Mouse (Mus musculus) kidney, adult 2 months (tissue): Measurements from ENCODE around the gene Frmd4a. TPM values are rescaled to one million over a fixed set of nuclear protein-coding genes. Genes with fewer than 3 reads are reported as not detected.

Experiments
- DNase-seq: peaks from one replicate; pipeline ENCODE4 v3.0.0; 2021
- H3K27ac ChIP-seq: fragments of 200-500 bp; 2 replicates; pipeline ENCODE4 v1.5.1; 2012; ENCODE audit warnings: low read depth, low read length, control low read depth, inconsistent platforms; ENCODE audit not compliant: insufficient read depth
- H3K27me3 ChIP-seq: fragments of 200-500 bp; replicated peaks from 2 replicates; pipeline ENCODE4 v1.6.1; 2012; ENCODE audit warnings: mild to moderate bottlenecking, moderate library complexity, low read length, inconsistent platforms; ENCODE audit not compliant: control insufficient read depth, insufficient read depth
- H3K36me3 ChIP-seq: fragments of 200-500 bp; 2 replicates; pipeline ENCODE4 v1.6.1; 2012; ENCODE audit warnings: mild to moderate bottlenecking, moderate library complexity, low read length, inconsistent platforms; ENCODE audit not compliant: control insufficient read depth, insufficient read depth
- H3K4me1 ChIP-seq: fragments of 200-500 bp; 2 replicates; pipeline ENCODE4 v1.6.1; 2011; ENCODE audit warnings: low read length; ENCODE audit not compliant: control insufficient read depth, insufficient read depth
- H3K4me3 ChIP-seq: fragments of 200-500 bp; 2 replicates; pipeline ENCODE4 v1.5.1; 2011; ENCODE audit warnings: mild to moderate bottlenecking, low read depth, low read length, control low read depth; ENCODE audit not compliant: insufficient read depth
- CTCF ChIP-seq: fragments of 200-500 bp; conservative IDR thresholded peaks from 2 replicates; pipeline ENCODE4 v1.5.1; 2011; ENCODE audit warnings: low read depth, mild to moderate bottlenecking, control low read depth, low read length, moderate library complexity, mixed read lengths; ENCODE audit not compliant: insufficient read depth, insufficient read length
- POLR2A ChIP-seq: fragments of 200-500 bp; IDR thresholded peaks from one replicate; pipeline ENCODE4 v1.6.1; 2011; ENCODE audit warnings: low read depth, low read length, control low read depth
- WGBS: fragments of 180-500 bp; shearing (Covaris S2); methylation state at CpG from one replicate; pipeline ENCODE4 v1.1.7; 2018; 5-methylcytosine and 5-hydroxymethylcytosine counted together
- polyA plus RNA-seq: library from polyadenylated mRNA; depleted of rRNA; stranded (reverse); fragments of >200 nt; gene quantifications from 2 replicates; pipeline ENCODE4 v1.2.3, GENCODE M21; 2012

The Frmd4a gene
- polyA plus RNA-seq, 1 experiment = 5.8 TPM

GRCm38 (mm10) chr2:4473866-4474538 is 456.5 kb downstream of the Frmd4a start:
- Histone ChIP-seq H3K4me1 (peaks cover 3% of the 10 kb centered on the region; the same call in 1 of the 2 replicates), H3K4me3 (no peak overlapping the region), H3K36me3 (no peaks in the 10 kb centered on the region), H3K27me3 (no peaks in the 10 kb centered on the region), H3K27ac (0 out of 2 replicates have a peak overlapping the region, but pooled peaks have one; percentile 55)
- no peak for DNase-seq
- TF ChIP-seq POLR2A (no peak), CTCF (no peak)
- WGBS = 54% methylated on average over 8 of the region's 8 CpGs

GRCm38 (mm10) chr2:4474539-4474937 is 457.0 kb downstream of the Frmd4a start:
- no peak for TF ChIP-seq POLR2A
- no peak for TF ChIP-seq CTCF

GRCm38 (mm10) chr2:4475991-4476390 is 458.5 kb downstream of the Frmd4a start:
- Histone ChIP-seq H3K4me3 (no peak overlapping the region), H3K27me3 (no peaks in the 10 kb centered on the region), H3K36me3 (no peaks in the 10 kb centered on the region), H3K4me1 (peaks cover 3% of the 10 kb centered on the region; the same call in 1 of the 2 replicates), H3K27ac (no peak overlapping the region)
- TF ChIP-seq CTCF = no peak
- TF ChIP-seq POLR2A = no peak
- 78% methylated on average over 4 of the region's 4 CpGs for WGBS
- no peak for DNase-seq

More at GRCm38 (mm10) chr2:4474539-4474937, 457.0 kb downstream of the Frmd4a start:
- H3K4me1 ChIP-seq = peaks cover 3% of the 10 kb centered on the region; the same call in 1 of the 2 replicates
- peak; percentile 32 for DNase-seq
- H3K27me3 ChIP-seq = no peaks in the 10 kb centered on the region
- no peak overlapping the region for H3K4me3 ChIP-seq
- 0 out of 2 replicates have a peak overlapping the region, but pooled peaks have one; percentile 55 for H3K27ac ChIP-seq
- no peaks in the 10 kb centered on the region for H3K36me3 ChIP-seq

- Histone ChIP-seq H3K27ac (no peak overlapping the region), H3K4me1 (peaks cover 3% of the 10 kb centered on the region; the same call in 1 of the 2 replicates), H3K36me3 (no peaks in the 10 kb centered on the region), H3K4me3 (no peak overlapping the region), H3K27me3 (no peaks in the 10 kb centered on the region)
- no peak for TF ChIP-seq POLR2A
- no peak for TF ChIP-seq CTCF
- WGBS = 81% methylated on average over 5 of the region's 5 CpGs
- no peak for DNase-seq
Observed at GRCm38 (mm10) chr2:4476608-4477007, 459.1 kb downstream of the Frmd4a start.

GRCm38 (mm10) chr2:4477311-4477710 is 459.8 kb downstream of the Frmd4a start:
- no peak for TF ChIP-seq CTCF
- TF ChIP-seq POLR2A = no peak
- Histone ChIP-seq H3K27ac (no peak overlapping the region), H3K27me3 (no peaks in the 10 kb centered on the region), H3K4me3 (no peak overlapping the region), H3K36me3 (no peaks in the 10 kb centered on the region), H3K4me1 (peaks cover 3% of the 10 kb centered on the region; the same call in 1 of the 2 replicates)
- 70% methylated on average over 5 of the region's 5 CpGs for WGBS
- DNase-seq = no peak

GRCm38 (mm10) chr2:4480180-4480579 is 462.7 kb downstream of the Frmd4a start:
- Histone ChIP-seq H3K27ac (no peak overlapping the region), H3K36me3 (no peaks in the 10 kb centered on the region), H3K4me1 (no peaks in the 10 kb centered on the region), H3K27me3 (no peaks in the 10 kb centered on the region), H3K4me3 (no peak overlapping the region)
- 79% methylated on average over 5 of the region's 5 CpGs for WGBS
- DNase-seq = no peak
- TF ChIP-seq POLR2A (no peak), CTCF (no peak)

GRCm38 (mm10) chr2:4481154-4481553 is 463.6 kb downstream of the Frmd4a start:
- Histone ChIP-seq H3K27me3 (no peaks in the 10 kb centered on the region), H3K4me1 (no peaks in the 10 kb centered on the region), H3K36me3 (no peaks in the 10 kb centered on the region), H3K4me3 (no peak overlapping the region), H3K27ac (no peak overlapping the region)
- TF ChIP-seq POLR2A (no peak), CTCF (no peak)
- WGBS = 57% methylated on average over 11 of the region's 11 CpGs
- DNase-seq = no peak

GRCm38 (mm10) chr2:4486185-4486584 is 468.7 kb downstream of the Frmd4a start:
- Histone ChIP-seq H3K27me3 (no peaks in the 10 kb centered on the region), H3K27ac (no peak overlapping the region), H3K4me1 (no peaks in the 10 kb centered on the region), H3K36me3 (no peaks in the 10 kb centered on the region), H3K4me3 (no peak overlapping the region)
- whole genome bisulfite sequencing = 95% methylated on average over 5 of the region's 5 CpGs
- no peak for DNase-seq
- TF ChIP-seq CTCF = no peak
- TF ChIP-seq POLR2A = no peak
